Mouse (Mus musculus) thymus, adult 2 months (tissue): ENCODE data around the gene Ptprn.

Source experiments
- CTCF ChIP-seq: fragments of 200-500 bp; IDR thresholded peaks from 2 replicates; pipeline ENCODE4 v1.5.1; 2012; ENCODE audit warnings: mild to moderate bottlenecking, control low read depth, low read length, moderate library complexity, borderline replicate concordance; ENCODE audit not compliant: control insufficient read depth, poor library complexity, insufficient read depth; ENCODE audit errors: extremely low read depth
- POLR2A ChIP-seq: fragments of 200-500 bp; IDR thresholded peaks from 2 replicates; pipeline ENCODE4 v1.6.1; 2012; ENCODE audit warnings: mild to moderate bottlenecking, low read length, control low read depth, moderate library complexity; ENCODE audit not compliant: control insufficient read depth, poor library complexity, insufficient read depth; ENCODE audit errors: extremely low read depth

DNA sequence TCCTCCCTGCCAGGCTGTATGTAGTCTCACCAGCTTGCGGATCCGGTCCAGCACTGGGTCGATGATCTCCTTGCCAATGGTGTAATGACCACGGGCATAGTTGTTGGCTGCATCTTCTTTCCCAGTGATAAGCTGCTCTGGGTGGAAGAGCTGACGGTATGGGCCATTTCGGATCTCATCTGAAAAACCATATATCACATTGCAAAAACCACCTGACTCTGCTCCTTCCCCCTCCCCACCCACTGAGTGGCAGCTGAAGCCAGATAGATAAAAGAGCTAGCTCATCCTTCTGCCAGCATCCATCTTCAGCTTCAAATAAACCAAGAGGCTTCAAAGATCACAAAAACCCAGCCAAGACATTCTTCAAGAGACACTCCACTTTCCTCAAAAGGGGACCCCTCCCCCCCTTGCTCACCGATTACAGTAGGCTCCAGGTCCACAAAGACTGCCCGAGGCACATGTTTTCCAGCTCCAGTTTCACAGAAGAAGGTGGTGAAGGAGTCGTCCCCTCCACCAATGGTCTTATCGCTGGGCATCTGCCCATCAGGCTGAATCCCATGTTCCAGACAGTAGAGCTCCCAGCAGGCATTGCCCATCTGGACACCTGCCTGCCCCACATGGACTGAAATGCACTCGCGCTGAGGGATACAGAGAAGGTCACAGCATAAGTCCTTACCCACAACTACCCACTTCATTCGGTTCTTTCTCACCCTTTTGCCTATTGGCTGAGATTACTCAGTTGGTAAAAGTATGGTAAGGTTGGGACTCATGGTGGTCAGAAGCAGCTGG, 47.3 kb downstream of the Ptprn start:
- TF ChIP-seq CTCF = no peak
- TF ChIP-seq POLR2A = no peak
